Mouse (Mus musculus) neural tube, embryonic 15.5 days (tissue): Measurements from ENCODE around the gene Smc3. TPM values are rescaled to one million over a fixed set of nuclear protein-coding genes. Genes with fewer than 3 reads are reported as not detected.

Experiments used
- ATAC-seq: fragments of 200-750 bp; cut with Nextera tagmentation; 2 replicates; pipeline ENCODE4 v1.8.0; 2017; ENCODE audit warnings: mild to moderate bottlenecking, moderate TSS enrichment, moderate library complexity; ENCODE audit not compliant: low FRiP score
- H3K27ac ChIP-seq: fragments of 300-500 bp; sonication (generic); replicated peaks from 2 replicates; pipeline ENCODE4 v1.5.1; 2015; ENCODE audit warnings: mild to moderate bottlenecking, inconsistent platforms
- H3K27me3 ChIP-seq: fragments of 300-500 bp; sonication (generic); replicated peaks from 2 replicates; pipeline ENCODE4 v1.6.1; 2015; ENCODE audit warnings: inconsistent platforms
- H3K36me3 ChIP-seq: fragments of 300-500 bp; sonication (generic); 2 replicates; pipeline ENCODE4 v1.6.1; 2015; ENCODE audit warnings: inconsistent platforms
- H3K4me1 ChIP-seq: fragments of 300-500 bp; sonication (generic); 2 replicates; pipeline ENCODE4 v1.6.1; 2015; ENCODE audit warnings: inconsistent platforms
- H3K4me2 ChIP-seq: fragments of 300-500 bp; sonication (generic); 2 replicates; pipeline ENCODE4 v1.6.1; 2015; ENCODE audit warnings: inconsistent platforms, mild to moderate bottlenecking, moderate library complexity
- H3K4me3 ChIP-seq: fragments of 300-500 bp; sonication (generic); replicated peaks from 2 replicates; pipeline ENCODE4 v1.5.1; 2015; ENCODE audit warnings: mild to moderate bottlenecking, inconsistent platforms
- H3K9ac ChIP-seq: fragments of 300-500 bp; sonication (generic); replicated peaks from 2 replicates; pipeline ENCODE4 v1.6.1; 2015; ENCODE audit warnings: mild to moderate bottlenecking, inconsistent platforms
- H3K9me3 ChIP-seq: fragments of 300-500 bp; sonication (generic); replicated peaks from 2 replicates; pipeline ENCODE4 v1.6.1; 2016; ENCODE audit warnings: inconsistent platforms
- WGBS: fragments of 180-500 bp; shearing (Covaris S2); methylation state at CpG from one replicate; pipeline ENCODE4 v1.1.7; 2015; ENCODE audit warnings: mixed read lengths; 5-methylcytosine and 5-hydroxymethylcytosine counted together
- polyA plus RNA-seq: library from polyadenylated mRNA; unstranded; fragments of >200 nt; fragmentation: Nextera tagmentation; extraction: Ambion mirVana; gene quantifications from 2 replicates; pipeline ENCODE4 v1.2.1, GENCODE M21; 2015

Gene Smc3
- polyA plus RNA-seq, 1 experiment from 2014 or later, result 49.9 TPM

DNA sequence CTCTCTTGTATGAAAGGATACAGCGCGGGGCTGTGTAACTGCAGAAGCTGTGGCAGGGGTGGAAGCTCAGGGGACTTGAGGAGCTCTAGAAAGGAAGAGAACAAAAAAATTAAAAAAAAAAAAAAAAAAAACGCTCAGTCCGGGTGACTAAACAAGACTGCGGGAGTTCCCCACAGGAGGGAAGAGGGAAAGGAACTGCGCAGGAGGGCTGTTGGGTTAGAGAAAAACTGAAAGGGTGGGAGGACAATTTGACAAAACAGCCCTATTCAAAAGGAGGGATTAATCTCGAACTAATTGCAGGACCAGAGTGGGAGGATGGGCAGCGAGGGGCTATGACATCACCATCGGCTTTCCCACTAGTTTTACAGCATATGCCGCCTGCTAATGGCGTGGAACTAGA lies 32.3 kb upstream of the Smc3 start:
- no peak for ATAC-seq
- H3K4me3 ChIP-seq, result no peak overlapping the region
- no peaks in the 10 kb centered on the region for H3K9me3 ChIP-seq
- no peaks in the 10 kb centered on the region for H3K36me3 ChIP-seq
- peaks cover 5% of the 10 kb centered on the region; the same call in 1 of the 2 replicates for H3K4me1 ChIP-seq
- H3K4me2 ChIP-seq, result peak overlapping the region; percentile 42
- no peaks in the 10 kb centered on the region for H3K27me3 ChIP-seq
- no peak overlapping the region for H3K27ac ChIP-seq
- no peak overlapping the region for H3K9ac ChIP-seq
- 16% methylated on average over 11 of the region's 11 CpGs for WGBS

DNA sequence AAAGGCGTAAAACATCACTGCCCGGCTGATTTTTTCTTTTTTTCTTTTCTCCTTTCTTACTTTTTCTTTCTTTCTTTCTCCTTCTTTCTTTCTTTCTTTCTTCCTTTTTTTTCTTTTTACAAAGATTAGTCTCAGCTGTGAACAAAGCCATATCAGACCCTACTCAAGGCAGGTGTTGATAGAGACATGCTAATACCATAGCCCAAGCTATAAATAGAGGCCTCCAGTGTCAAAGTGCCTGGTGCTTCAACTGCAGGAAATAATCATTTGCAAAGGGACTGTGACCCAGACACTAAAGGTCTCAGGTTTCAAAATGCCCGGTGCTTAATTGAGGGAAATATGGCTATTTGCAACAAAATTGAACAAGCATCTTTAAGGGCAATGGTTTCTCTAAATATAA lies 31.6 kb upstream of the Smc3 start:
- H3K27ac ChIP-seq, result no peak overlapping the region
- no peak overlapping the region for H3K9ac ChIP-seq
- no peak overlapping the region for H3K4me3 ChIP-seq
- H3K4me2 ChIP-seq, result no peak overlapping the region
- WGBS, result 83% methylated on average over 3 of the region's 3 CpGs
- no peaks in the 10 kb centered on the region for H3K9me3 ChIP-seq
- H3K36me3 ChIP-seq, result no peaks in the 10 kb centered on the region
- no peak for ATAC-seq
- no peaks in the 10 kb centered on the region for H3K27me3 ChIP-seq
- H3K4me1 ChIP-seq, result peaks cover 5% of the 10 kb centered on the region; the same call in 1 of the 2 replicates

DNA sequence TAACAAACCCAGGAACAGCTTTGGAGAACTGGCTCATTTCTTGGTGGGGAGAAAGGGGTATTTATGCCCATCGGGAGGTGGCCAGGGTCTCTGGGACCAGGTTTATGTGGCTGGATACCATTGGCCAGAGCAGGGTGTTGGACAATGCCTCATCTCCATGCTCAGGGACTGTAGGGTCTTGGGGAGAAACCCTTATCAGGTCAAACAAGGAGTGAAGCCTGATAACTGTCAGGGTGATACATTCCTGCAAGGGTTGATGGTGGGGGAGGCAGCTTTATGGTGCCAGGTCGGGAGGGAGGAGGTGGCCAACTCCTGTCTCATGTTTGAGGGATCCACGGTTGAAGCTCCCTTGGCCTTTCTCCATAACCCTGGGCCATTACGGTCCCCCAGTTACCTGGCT lies 29.1 kb upstream of the Smc3 start:
- ATAC-seq, result no peak
- 83% methylated on average over 4 of the region's 4 CpGs for WGBS
- Histone ChIP-seq H3K27ac (no peak overlapping the region), H3K4me2 (no peak overlapping the region), H3K9me3 (no peaks in the 10 kb centered on the region), H3K27me3 (no peaks in the 10 kb centered on the region), H3K4me1 (peaks cover 5% of the 10 kb centered on the region; the same call in 1 of the 2 replicates), H3K9ac (no peak overlapping the region), H3K4me3 (no peak overlapping the region), H3K36me3 (no peaks in the 10 kb centered on the region)

DNA sequence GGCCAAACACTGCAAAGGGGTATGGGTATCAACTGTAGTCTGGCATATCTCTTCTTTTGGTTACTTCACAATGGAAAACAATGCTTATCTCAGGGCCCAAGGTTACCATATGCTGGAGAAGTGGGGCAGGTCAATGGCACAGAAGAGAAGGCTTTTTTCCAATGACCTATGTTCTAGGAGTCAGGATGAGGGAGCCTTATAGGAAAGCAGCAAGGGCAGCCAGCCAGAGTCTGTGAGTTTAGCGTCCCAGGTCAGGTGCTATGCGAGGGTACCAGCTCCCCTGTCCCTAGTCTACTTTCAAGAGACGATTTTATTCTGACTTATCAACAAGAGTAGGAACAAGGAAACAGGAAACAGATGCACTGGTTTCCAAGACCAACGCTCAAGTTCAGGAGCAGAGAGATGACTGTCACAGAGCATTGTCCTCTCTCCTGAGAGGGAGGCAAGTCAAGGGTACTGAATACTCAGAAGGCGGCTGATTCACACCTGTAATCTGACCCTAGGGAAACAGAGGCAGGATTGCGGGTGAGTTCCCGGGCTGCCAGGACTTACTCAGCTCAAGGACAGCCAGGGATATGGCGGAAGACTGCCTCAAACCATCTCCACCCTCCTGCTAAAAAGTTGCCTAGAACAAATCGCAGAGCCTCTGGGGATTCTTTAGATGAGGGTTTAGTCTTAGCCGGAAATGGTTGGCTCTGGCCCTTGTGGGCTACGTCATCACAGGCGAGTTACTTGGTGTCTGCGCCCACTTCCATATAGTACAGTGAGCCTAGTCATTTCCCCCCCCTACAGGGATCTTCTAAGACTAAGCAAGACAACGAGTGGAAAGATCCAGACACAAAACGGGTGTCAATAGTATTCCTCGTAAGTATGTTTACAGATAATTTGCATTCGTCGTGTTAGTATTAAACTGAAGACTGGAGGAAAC lies 28.4 kb upstream of the Smc3 start:
- Histone ChIP-seq H3K9ac (no peak overlapping the region), H3K4me1 (peaks cover 5% of the 10 kb centered on the region; the same call in 1 of the 2 replicates), H3K4me3 (no peak overlapping the region), H3K27ac (no peak overlapping the region), H3K27me3 (no peaks in the 10 kb centered on the region), H3K9me3 (no peaks in the 10 kb centered on the region), H3K4me2 (no peak overlapping the region), H3K36me3 (no peaks in the 10 kb centered on the region)
- ATAC-seq, result no peak
- 85% methylated on average over 18 of the region's 18 CpGs for WGBS

DNA sequence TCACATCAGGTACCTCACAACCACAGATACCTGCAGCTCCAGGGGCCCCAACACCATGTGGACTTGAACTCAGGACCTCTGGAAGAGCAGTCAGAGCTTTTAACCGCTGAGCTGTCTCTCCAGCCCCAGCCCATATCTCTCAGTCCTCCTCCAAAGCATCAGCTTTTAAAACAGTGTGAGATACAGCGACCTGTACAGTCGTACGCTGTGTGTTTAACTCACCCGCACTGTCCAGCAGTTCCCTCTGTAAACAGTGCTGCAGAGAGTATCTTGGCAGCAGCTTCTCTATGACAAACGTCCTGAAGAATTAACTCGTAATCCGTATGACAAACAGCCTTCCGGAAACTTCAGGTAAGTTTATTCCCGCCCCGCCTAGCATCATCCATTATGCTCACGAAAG lies 27.6 kb upstream of the Smc3 start:
- Histone ChIP-seq H3K9me3 (no peaks in the 10 kb centered on the region), H3K4me1 (peaks cover 5% of the 10 kb centered on the region; the same call in 1 of the 2 replicates), H3K4me2 (no peak overlapping the region), H3K36me3 (no peaks in the 10 kb centered on the region), H3K4me3 (no peak overlapping the region), H3K27ac (no peak overlapping the region), H3K27me3 (no peaks in the 10 kb centered on the region), H3K9ac (no peak overlapping the region)
- WGBS, result 86% methylated on average over 12 of the region's 12 CpGs
- no peak for ATAC-seq

DNA sequence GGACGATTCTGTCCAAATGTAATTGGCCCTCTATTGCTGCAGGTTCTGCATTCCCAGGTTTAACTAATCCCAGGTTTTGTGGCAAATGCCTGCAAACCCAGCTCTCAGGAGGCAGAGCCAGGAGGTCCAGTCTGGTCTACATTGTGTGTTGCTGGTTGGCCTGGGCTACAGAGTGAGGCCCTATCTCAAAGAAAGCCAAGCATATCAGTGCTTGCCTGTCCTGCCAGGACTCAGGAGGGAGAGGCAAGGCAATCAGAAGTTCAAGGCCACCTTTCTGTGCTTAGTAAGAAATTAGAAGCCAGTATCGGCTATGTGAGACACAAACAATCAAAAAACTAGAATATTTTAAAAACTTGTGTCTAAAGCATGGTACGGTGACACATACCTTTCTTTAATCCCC lies 27.0 kb upstream of the Smc3 start:
- Histone ChIP-seq H3K27me3 (no peaks in the 10 kb centered on the region), H3K4me3 (no peak overlapping the region), H3K4me1 (no peaks in the 10 kb centered on the region), H3K4me2 (no peak overlapping the region), H3K36me3 (no peaks in the 10 kb centered on the region), H3K27ac (no peak overlapping the region), H3K9ac (no peak overlapping the region), H3K9me3 (no peaks in the 10 kb centered on the region)
- 91% methylated on average over 3 of the region's 3 CpGs for WGBS
- no peak for ATAC-seq

DNA sequence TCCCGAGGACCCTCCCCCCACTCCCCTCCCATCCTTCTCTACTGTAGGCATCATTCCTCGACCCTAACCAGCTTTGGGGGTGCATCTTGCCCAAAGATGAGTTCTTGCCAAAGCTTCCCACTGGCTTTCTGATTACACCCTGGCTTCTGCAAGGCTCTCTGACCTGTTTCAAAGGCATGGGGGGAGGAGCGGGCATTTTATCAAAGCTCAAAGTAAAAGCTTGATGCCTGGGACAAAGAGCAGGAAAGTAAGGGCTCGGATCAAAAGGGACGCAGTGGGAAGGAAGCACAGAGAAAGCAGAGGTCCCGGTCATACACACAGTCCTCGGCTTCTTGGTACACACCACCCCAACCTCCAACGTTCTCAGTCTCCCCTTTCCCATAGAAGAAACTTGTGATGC lies 26.1 kb upstream of the Smc3 start:
- 49% methylated on average over 8 of the region's 8 CpGs for WGBS
- no peaks in the 10 kb centered on the region for H3K4me1 ChIP-seq
- no peak overlapping the region for H3K4me2 ChIP-seq
- H3K36me3 ChIP-seq, result no peaks in the 10 kb centered on the region
- H3K27ac ChIP-seq, result no peak overlapping the region
- no peak overlapping the region for H3K9ac ChIP-seq
- H3K4me3 ChIP-seq, result no peak overlapping the region
- no peaks in the 10 kb centered on the region for H3K9me3 ChIP-seq
- no peaks in the 10 kb centered on the region for H3K27me3 ChIP-seq
- ATAC-seq, result no peak

DNA sequence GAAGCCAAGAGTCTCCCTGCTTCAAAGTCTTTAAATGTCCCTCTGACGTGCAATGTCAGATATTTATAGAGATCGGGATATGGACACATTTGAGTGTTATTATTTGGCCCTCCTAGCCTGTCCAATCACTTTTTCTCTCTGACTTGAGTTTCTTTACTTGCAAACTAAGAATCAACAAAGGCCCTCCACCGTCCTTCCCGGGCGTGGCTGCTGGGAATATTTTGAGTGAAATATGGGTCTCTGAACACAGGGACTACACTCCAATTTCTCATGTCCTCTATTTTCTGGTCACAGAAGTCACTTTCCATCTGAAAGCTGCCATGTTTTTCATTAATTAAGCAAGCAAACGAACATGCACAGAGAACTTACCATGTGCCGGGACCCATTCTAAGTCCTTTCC lies 25.7 kb upstream of the Smc3 start:
- Histone ChIP-seq H3K4me2 (no peak overlapping the region), H3K27me3 (no peaks in the 10 kb centered on the region), H3K9ac (no peak overlapping the region), H3K27ac (no peak overlapping the region), H3K4me1 (no peaks in the 10 kb centered on the region), H3K36me3 (no peaks in the 10 kb centered on the region), H3K4me3 (no peak overlapping the region), H3K9me3 (no peaks in the 10 kb centered on the region)
- ATAC-seq, result no peak
- WGBS, result 88% methylated on average over 7 of the region's 7 CpGs

DNA sequence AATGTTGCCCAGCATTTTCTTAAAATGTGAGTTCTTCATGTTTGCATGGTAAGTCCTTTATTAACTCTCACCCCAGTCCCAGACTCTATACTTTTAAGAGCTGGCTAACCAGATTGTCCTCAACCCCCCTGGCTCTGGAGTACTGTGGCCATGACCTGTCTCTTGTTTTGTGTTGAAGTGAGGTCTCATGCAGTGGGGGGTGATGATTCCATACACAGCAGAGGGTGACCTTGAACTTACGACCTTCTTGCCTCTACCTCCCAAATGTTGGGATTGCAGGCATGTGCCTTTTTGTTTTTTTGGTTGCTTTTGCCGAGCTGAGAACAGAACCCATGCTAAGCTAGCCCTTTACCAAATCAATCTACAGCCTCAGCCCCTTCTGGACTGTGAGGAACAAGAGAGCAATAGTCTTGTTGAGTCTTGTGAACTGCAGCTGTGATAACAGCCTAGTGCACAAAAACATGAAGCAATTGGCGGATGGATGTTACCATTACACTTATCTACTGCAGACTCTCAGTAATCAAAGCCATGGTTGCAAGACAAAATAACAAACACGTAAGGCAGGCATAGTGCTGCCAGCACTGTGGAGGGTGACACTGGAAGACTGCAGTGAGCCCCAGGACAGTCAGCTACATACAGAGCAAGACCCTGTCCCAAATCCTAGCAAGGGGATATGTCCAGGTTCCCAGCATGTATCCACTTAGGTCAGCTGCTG lies 24.7 kb upstream of the Smc3 start:
- Histone ChIP-seq H3K4me1 (no peaks in the 10 kb centered on the region), H3K9ac (no peak overlapping the region), H3K36me3 (no peaks in the 10 kb centered on the region), H3K9me3 (no peaks in the 10 kb centered on the region), H3K4me3 (no peak overlapping the region), H3K4me2 (no peak overlapping the region), H3K27me3 (no peaks in the 10 kb centered on the region), H3K27ac (no peak overlapping the region)
- WGBS, result 82% methylated on average over 4 of the region's 4 CpGs
- no peak for ATAC-seq

DNA sequence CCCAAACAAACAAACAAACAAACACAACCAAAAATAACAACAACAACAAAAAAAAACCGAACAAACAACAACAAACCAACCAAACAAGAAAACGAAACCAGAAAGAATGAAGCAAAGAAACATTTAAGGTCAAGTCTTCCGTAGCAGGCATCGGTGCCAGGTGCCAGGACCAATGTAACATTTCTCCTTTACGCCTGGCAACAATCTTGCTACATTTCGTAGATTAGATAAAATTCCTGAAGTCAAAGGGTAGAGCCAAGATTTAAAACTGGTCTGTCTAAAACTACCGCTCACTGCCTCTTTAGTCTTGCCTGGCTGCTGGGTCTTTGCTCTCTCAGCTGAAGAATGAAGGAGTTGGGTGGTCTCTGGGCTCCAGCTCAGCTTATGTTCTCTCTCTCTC lies 24.1 kb upstream of the Smc3 start:
- WGBS, result 90% methylated on average over 7 of the region's 7 CpGs
- Histone ChIP-seq H3K27me3 (no peaks in the 10 kb centered on the region), H3K4me3 (no peak overlapping the region), H3K36me3 (no peaks in the 10 kb centered on the region), H3K9ac (no peak overlapping the region), H3K4me2 (no peak overlapping the region), H3K9me3 (no peaks in the 10 kb centered on the region), H3K27ac (no peak overlapping the region), H3K4me1 (no peaks in the 10 kb centered on the region)
- no peak for ATAC-seq

DNA sequence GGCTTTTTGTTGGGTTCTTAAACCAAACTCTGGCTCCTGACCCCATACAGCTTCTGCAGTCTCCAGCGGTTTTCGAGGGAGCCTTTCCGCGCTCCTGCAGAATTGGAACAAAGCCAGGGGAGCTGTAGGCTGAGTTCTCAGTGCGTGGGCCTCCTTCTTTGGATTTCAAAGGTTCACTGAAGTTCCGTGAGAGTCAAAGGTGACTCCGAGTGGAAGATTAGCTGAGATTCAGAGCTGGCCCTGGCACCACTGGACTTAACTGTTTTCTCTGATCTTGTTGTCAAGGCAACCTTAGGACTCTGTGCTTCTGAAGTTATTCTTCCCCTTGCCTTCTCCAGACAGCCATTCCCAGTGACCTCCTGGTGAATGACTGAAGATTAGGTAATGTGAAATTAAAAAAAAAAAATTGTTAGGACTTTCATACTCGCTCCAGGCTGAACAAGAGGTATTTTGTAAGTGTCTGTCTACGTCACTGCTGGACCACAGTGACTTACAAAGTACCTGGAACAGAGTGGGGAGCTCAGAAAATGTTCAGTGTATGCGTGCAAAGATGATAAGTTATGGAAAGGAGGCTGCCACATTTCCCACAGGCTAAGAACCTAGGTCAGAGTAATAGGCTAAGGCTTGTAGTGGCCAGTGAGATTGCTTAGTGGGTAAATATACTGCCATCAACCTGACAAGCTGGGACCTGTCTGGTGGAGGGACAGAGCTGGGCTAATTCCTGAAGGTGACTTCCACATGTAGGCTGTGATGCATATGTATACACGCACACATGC lies 23.0 kb upstream of the Smc3 start:
- Histone ChIP-seq H3K4me1 (no peaks in the 10 kb centered on the region), H3K9me3 (no peaks in the 10 kb centered on the region), H3K4me2 (no peak overlapping the region), H3K36me3 (no peaks in the 10 kb centered on the region), H3K4me3 (no peak overlapping the region), H3K27me3 (no peaks in the 10 kb centered on the region), H3K27ac (no peak overlapping the region), H3K9ac (no peak overlapping the region)
- ATAC-seq, result no peak
- 65% methylated on average over 11 of the region's 11 CpGs for WGBS
